1 mouse cellular context compared by ENCODE assay signal in the genomic region with DNA sequence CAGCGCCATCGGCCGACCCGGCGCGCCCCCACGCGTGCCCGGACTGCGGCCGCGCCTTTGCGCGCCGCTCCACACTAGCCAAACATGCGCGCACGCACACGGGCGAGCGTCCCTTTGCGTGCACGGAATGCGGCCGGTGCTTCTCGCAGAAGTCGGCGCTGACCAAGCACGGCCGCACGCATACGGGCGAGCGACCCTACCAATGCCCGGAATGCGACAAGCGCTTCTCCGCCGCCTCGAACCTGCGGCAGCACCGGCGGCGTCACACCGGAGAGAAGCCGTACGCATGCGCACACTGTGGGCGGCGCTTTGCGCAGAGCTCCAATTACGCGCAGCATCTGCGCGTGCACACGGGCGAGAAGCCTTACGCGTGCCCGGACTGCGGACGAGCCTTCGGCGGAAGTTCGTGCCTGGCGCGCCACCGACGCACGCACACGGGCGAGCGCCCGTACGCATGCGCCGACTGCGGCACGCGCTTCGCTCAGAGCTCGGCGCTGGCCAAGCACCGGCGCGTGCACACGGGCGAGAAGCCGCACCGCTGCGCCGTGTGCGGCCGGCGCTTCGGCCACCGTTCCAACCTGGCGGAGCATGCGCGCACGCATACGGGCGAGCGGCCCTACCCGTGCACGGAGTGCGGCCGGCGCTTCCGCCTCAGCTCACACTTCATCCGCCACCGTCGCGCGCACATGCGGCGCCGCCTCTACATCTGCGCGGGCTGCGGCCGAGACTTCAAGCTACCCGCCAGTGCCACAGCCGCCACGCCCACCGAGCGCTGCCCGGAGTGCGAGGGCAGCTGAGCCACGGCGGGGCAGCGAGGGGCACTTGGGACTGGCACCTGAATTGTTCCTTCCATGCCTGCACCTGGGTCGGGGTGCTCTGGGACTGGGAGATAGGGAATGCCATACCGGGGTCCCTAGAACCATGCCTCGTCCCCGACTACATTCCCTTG.
TF ChIP-seq lines count a peak whose summit lies in the region.

No protein-coding gene starts in this region.

TF ChIP-seq in CH12.LX, 34 proteins besides CTCF, POLR2A, EP300 and RAD21:
- TF ChIP-seq MAZ (IDR thresholded peaks at IDR 0.05; ENCODE audit: low read depth, low read length) (no peak), CHD2 (IDR thresholded peaks at IDR 0.05; ENCODE audit: low read length) (0 out of 2 replicates have a peak, but pooled peaks have one; percentile 11), ZKSCAN1 (IDR thresholded peaks at IDR 0.05; ENCODE audit: borderline replicate concordance, low read depth, low read length) (no peak), NRF1 (IDR thresholded peaks at IDR 0.05; ENCODE audit: low read depth, low read length) (peak; percentile 91), SMC3 (IDR thresholded peaks at IDR 0.05; ENCODE audit: low read depth, low read length) (no peak), NELFE (IDR thresholded peaks at IDR 0.05; ENCODE audit: low read depth, low read length) (peak; percentile 56; the same call in 1 of the 2 replicates), ETS1 (conservative IDR thresholded peaks at IDR 0.05; ENCODE audit: low read depth, low read length) (no peak; the same call in 1 of the 2 replicates), SIN3A (IDR thresholded peaks at IDR 0.05; ENCODE audit: low read length) (0 out of 2 replicates have a peak, but pooled peaks have one; percentile 53), MEF2A (IDR thresholded peaks at IDR 0.05; ENCODE audit: borderline replicate concordance, low read depth, low read length) (peak; percentile 60), ZMIZ1 (IDR thresholded peaks at IDR 0.05; ENCODE audit: low read depth, low read length) (peak; percentile 22; the same call in 1 of the 2 replicates), UBTF (IDR thresholded peaks at IDR 0.05; ENCODE audit: low read depth, low read length) (peak; percentile 77), MXI1 (IDR thresholded peaks at IDR 0.05; ENCODE audit: low read depth, low read length) (peak; percentile 92; the same call in 1 of the 2 replicates), ELF1 (IDR thresholded peaks at IDR 0.05; ENCODE audit: low read depth, low read length) (peak; percentile 93), ZC3H11A (IDR thresholded peaks at IDR 0.05; ENCODE audit: low read depth, low read length) (no peak), RCOR1 (conservative IDR thresholded peaks at IDR 0.05; ENCODE audit: low read depth, low read length) (no peak), MYC (IDR thresholded peaks at IDR 0.05; ENCODE audit: low read depth, low read length) (peak; percentile 56; the same call in 1 of the 2 replicates), BHLHE40 (IDR thresholded peaks at IDR 0.05; ENCODE audit: low read depth, low read length) (peak; percentile 97), POLR2AphosphoS2 (IDR thresholded peaks at IDR 0.05; ENCODE audit: low read depth, low read length) (peak; percentile 88), JUN (IDR thresholded peaks at IDR 0.05; ENCODE audit: insufficient read depth, low read depth, low read length) (no peak), JUND (conservative IDR thresholded peaks at IDR 0.05; ENCODE audit: low read depth, low read length) (no peak), MAFK (IDR thresholded peaks at IDR 0.05; ENCODE audit: insufficient replicate concordance, low read length) (no peak), IRF4 (IDR thresholded peaks at IDR 0.05; ENCODE audit: low read depth, low read length) (0 out of 2 replicates have a peak, but pooled peaks have one; percentile 18), MAX (IDR thresholded peaks at IDR 0.05; ENCODE audit: low read length) (peak; percentile 93), USF2 (conservative IDR thresholded peaks at IDR 0.05; ENCODE audit: low read depth, low read length) (no peak), HCFC1 (IDR thresholded peaks at IDR 0.05; ENCODE audit: low read depth, low read length) (peak; percentile 59), TCF12 (IDR thresholded peaks at IDR 0.05; ENCODE audit: low read depth, low read length) (peak; percentile 70; the same call in 1 of the 2 replicates)
